Mouse (Mus musculus): ENCODE measurements around the gene Dio1. TPM values are rescaled to one million over a fixed set of nuclear protein-coding genes. Genes with fewer than 3 reads are reported as not detected.

Gene Dio1
- polyA plus RNA-seq, 1 experiment from 2014 or later, result not detected

DNA sequence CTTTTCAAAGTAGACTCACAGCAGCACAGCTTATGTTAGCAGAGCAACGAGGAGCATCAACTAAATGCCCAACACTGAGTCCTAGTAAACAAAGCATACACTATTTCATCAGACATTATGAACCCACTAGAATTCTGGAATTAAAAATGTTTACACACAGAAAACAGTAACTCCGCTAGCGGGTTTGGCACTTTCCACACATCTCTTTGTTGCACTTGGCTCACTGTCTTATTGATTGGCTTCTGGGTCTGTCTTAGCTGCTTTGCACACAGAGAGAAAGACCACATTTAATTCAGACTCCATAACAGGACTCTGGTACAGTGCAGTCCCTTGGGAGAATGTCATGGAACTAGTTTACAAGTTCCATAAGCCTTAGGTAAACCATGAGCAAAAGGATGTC lies 58.9 kb downstream of the Dio1 start:
- Histone ChIP-seq H3K4me2 (ENCODE audit: low read depth, low read length) (no peak overlapping the region), H3K27ac (replicated peaks; ENCODE audit: low read depth, low read length) (no peak overlapping the region), H3K9me3 (ENCODE audit: control insufficient read depth, low read length) (no peaks in the 10 kb centered on the region), H3K27me3 (replicated peaks; ENCODE audit: control insufficient read depth, insufficient read depth, low read length) (no peaks in the 10 kb centered on the region), H3K9ac (ENCODE audit: low read depth, low read length) (no peak overlapping the region), H3K4me1 (ENCODE audit: control insufficient read depth, insufficient read depth, low read length) (peaks cover 15% of the 10 kb centered on the region), H3K4me3 (ENCODE audit: low read depth, low read length) (no peak overlapping the region), H3K36me3 (ENCODE audit: control insufficient read depth, insufficient read depth, low read length) (peaks cover 29% of the 10 kb centered on the region)
- ATAC-seq (ENCODE audit: low read depth) (no peak), DNase-seq (ENCODE audit: low spot score) (no peak)
- 80% methylated on average over 3 of the region's 3 CpGs for WGBS

DNA sequence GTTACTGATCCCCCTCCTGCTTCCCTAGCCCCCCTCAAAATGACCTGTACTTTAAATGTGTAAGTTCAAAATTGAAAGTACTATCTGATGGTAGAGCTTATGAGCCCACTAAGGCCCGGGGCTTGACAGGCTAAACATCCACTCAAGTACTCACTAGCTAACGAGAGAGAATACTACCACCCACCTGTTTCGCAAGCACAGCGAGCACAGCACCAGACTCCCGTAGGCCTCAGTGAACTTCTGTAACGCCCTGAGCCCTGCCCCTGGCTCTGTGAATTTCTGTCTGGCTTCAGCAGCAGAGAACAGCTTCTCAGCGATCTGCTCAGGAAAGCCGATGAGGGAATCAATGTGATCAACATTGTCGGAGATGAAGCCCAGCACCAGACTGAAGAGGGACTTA lies 59.9 kb downstream of the Dio1 start:
- Histone ChIP-seq H3K36me3 (ENCODE audit: control insufficient read depth, insufficient read depth, low read length) (peaks cover 34% of the 10 kb centered on the region), H3K9ac (ENCODE audit: low read depth, low read length) (no peak overlapping the region), H3K9me3 (ENCODE audit: control insufficient read depth, low read length) (no peaks in the 10 kb centered on the region), H3K27ac (replicated peaks; ENCODE audit: low read depth, low read length) (no peak overlapping the region), H3K27me3 (replicated peaks; ENCODE audit: control insufficient read depth, insufficient read depth, low read length) (no peaks in the 10 kb centered on the region), H3K4me1 (ENCODE audit: control insufficient read depth, insufficient read depth, low read length) (peaks cover 11% of the 10 kb centered on the region), H3K4me3 (ENCODE audit: low read depth, low read length) (no peak overlapping the region), H3K4me2 (ENCODE audit: low read depth, low read length) (no peak overlapping the region)
- ATAC-seq (ENCODE audit: low read depth), result no peak
- no peak for DNase-seq (ENCODE audit: low spot score)
- WGBS, result 71% methylated on average over 9 of the region's 9 CpGs

DNA sequence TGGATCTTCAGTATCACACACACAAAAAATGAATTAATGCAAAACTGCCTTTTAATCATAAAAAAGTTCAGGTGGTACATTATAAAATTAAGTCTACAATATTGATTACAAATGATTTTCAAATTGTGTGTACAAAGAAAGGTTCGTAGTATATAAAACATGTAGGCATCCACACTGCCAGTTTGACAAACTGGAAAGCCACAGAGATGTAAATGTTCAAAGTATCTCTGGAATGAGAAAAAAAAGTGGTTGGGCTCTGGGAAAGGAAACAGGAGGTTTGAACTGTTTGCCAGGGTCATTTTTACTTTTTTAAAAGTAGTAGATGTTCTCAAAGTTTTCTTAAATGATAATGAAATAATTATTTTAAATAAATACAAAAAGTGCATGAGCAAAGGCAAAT lies 60.9 kb downstream of the Dio1 start:
- peaks cover 3% of the 10 kb centered on the region; the same call in 1 of the 2 replicates for H3K4me1 ChIP-seq (ENCODE audit: control insufficient read depth, insufficient read depth, low read length)
- no peak overlapping the region for H3K4me2 ChIP-seq (ENCODE audit: low read depth, low read length)
- no peak overlapping the region for H3K4me3 ChIP-seq (ENCODE audit: low read depth, low read length)
- no peaks in the 10 kb centered on the region for H3K27me3 ChIP-seq (replicated peaks; ENCODE audit: control insufficient read depth, insufficient read depth, low read length)
- H3K9me3 ChIP-seq (ENCODE audit: control insufficient read depth, low read length), result no peaks in the 10 kb centered on the region
- H3K9ac ChIP-seq (ENCODE audit: low read depth, low read length), result no peak overlapping the region
- no peak for ATAC-seq (ENCODE audit: low read depth)
- WGBS, result 48% methylated on average over 1 of the region's 1 CpGs
- H3K27ac ChIP-seq (replicated peaks; ENCODE audit: low read depth, low read length), result no peak overlapping the region
- peaks cover 44% of the 10 kb centered on the region for H3K36me3 ChIP-seq (ENCODE audit: control insufficient read depth, insufficient read depth, low read length)
- peak; percentile 31 for DNase-seq (ENCODE audit: low spot score)

DNA sequence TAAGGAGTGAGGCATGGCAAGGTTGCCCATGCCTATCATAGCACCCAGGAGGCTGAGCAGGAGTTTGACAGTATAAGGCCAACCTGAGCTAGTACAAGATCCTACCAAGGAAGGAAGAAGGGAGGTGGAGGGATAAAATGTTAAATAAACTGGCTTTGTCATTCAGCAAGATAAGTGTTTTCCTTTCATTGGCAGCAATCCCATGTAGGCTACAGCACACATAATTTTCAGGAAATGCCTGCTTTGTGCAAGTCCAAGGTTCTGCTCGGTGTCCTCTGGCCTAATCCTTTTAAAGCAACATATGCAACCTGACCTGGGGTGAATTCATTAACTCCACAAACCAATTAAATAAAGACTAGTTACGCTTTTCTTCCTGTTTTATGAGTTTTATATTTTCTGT lies 61.6 kb downstream of the Dio1 start:
- WGBS, result 42% methylated on average over 2 of the region's 2 CpGs
- H3K9ac ChIP-seq (ENCODE audit: low read depth, low read length), result no peak overlapping the region

DNA sequence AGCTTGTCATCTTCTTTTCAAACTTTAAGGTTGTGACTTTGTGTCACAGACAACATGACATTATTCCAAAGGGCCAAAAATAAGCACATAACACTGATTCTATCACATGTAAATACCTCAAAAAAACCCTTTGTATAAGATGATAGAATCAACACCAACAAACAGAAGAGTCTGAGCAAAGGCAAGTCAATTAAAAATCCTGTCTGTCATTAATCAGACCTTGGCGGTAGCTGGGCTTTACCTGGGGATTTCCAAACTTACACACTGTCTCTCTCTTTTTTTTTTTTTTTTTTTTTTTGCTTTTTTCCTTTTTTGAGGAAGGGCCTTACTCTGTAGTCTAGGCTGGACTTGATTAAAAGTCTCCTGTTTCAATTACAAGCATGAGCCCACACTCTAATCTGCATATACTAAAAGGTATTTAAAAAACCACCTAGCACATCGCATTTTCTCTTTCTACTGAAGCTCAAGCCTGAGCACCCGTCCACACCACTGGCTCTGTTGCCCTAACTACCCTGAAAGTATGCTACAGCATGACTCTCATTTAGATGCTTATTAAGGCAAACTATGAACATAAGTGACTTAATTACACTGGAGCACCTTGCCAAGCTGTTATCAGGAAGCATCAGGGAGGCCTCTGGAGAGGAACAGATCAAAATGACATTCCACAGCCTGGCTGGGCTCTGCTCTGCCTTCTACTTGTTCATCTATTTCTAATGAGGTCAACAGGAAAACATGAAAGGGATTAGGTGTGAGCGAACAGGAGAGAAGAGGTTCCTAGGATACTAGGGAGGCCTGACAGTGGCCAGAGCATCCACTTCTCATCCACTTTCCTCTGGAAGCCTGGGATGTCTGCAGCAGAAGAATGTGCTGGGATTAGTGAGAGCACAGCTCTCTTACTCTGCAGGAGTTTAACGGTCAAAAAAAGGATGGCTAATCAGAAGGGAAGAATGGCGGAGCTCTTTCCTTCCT lies 63.3 kb downstream of the Dio1 start:
- Histone ChIP-seq H3K4me2 (ENCODE audit: low read depth, low read length) (no peak overlapping the region), H3K4me1 (ENCODE audit: control insufficient read depth, insufficient read depth, low read length) (peaks cover 3% of the 10 kb centered on the region; the same call in 1 of the 2 replicates), H3K4me3 (ENCODE audit: low read depth, low read length) (no peak overlapping the region), H3K27me3 (replicated peaks; ENCODE audit: control insufficient read depth, insufficient read depth, low read length) (no peaks in the 10 kb centered on the region), H3K9ac (ENCODE audit: low read depth, low read length) (no peak overlapping the region), H3K9me3 (ENCODE audit: control insufficient read depth, low read length) (no peaks in the 10 kb centered on the region), H3K36me3 (ENCODE audit: control insufficient read depth, insufficient read depth, low read length) (peaks cover 68% of the 10 kb centered on the region), H3K27ac (replicated peaks; ENCODE audit: low read depth, low read length) (no peak overlapping the region)
- ATAC-seq (ENCODE audit: low read depth) (no peak), DNase-seq (ENCODE audit: low spot score) (no peak)
- 70% methylated on average over 6 of the region's 6 CpGs for WGBS

More for the DNA sequence above, 61.6 kb downstream of the Dio1 start:
- Histone ChIP-seq H3K4me3 (ENCODE audit: low read depth, low read length) (no peak overlapping the region), H3K4me1 (ENCODE audit: control insufficient read depth, insufficient read depth, low read length) (peaks cover 3% of the 10 kb centered on the region; the same call in 1 of the 2 replicates), H3K9me3 (ENCODE audit: control insufficient read depth, low read length) (no peaks in the 10 kb centered on the region), H3K36me3 (ENCODE audit: control insufficient read depth, insufficient read depth, low read length) (peaks cover 51% of the 10 kb centered on the region), H3K4me2 (ENCODE audit: low read depth, low read length) (no peak overlapping the region), H3K27me3 (replicated peaks; ENCODE audit: control insufficient read depth, insufficient read depth, low read length) (no peaks in the 10 kb centered on the region), H3K27ac (replicated peaks; ENCODE audit: low read depth, low read length) (no peak overlapping the region)
- ATAC-seq (ENCODE audit: low read depth) (no peak), DNase-seq (ENCODE audit: low spot score) (peak; percentile 62)

Other genes with a start within 250 kb of the Dio1 start
- 91.3 and 95.5 TPM in 2 replicates for gene Mrpl37, start 240.3 kb downstream of the Dio1 start, polyA plus RNA-seq (2014; fragmentation: Nextera tagmentation; extraction: Ambion mirVana)
- gene Cyb5rl, start 240.2 kb downstream of the Dio1 start, polyA plus RNA-seq (2014; fragmentation: Nextera tagmentation; extraction: Ambion mirVana), result 5.3 and 8.6 TPM in 2 replicates
- gene Cdcp2, start 210.3 kb downstream of the Dio1 start, polyA plus RNA-seq (2014; fragmentation: Nextera tagmentation; extraction: Ambion mirVana), result 0.11 TPM in 1 of 2 replicates, not detected in the other
- 464 and 480 TPM in 2 replicates for gene Tmem59, start 128.8 kb downstream of the Dio1 start, polyA plus RNA-seq (2014; fragmentation: Nextera tagmentation; extraction: Ambion mirVana)
- gene Tceanc2, start 128.1 kb downstream of the Dio1 start, polyA plus RNA-seq (2014; fragmentation: Nextera tagmentation; extraction: Ambion mirVana), result 36.8 and 41.4 TPM in 2 replicates
- gene Ldlrad1, start 98.0 kb downstream of the Dio1 start, polyA plus RNA-seq (2014; fragmentation: Nextera tagmentation; extraction: Ambion mirVana), result 0.18 TPM in 1 of 2 replicates, not detected in the other
- gene Lrrc42, start 53.6 kb downstream of the Dio1 start, polyA plus RNA-seq (2014; fragmentation: Nextera tagmentation; extraction: Ambion mirVana), result 75.2 and 77.6 TPM in 2 replicates
- 43.1 and 50.6 TPM in 2 replicates for gene Hspb11, start 53.6 kb downstream of the Dio1 start, polyA plus RNA-seq (2014; fragmentation: Nextera tagmentation; extraction: Ambion mirVana)
- 52.4 and 55.9 TPM in 2 replicates for gene Yipf1, start 7.2 kb upstream of the Dio1 start, polyA plus RNA-seq (2014; fragmentation: Nextera tagmentation; extraction: Ambion mirVana)
- 34.0 and 36.8 TPM in 2 replicates for gene Ndc1, start 60.6 kb upstream of the Dio1 start, polyA plus RNA-seq (2014; fragmentation: Nextera tagmentation; extraction: Ambion mirVana)
- 10.8 and 12.1 TPM in 2 replicates for gene Glis1, start 127.4 kb upstream of the Dio1 start, polyA plus RNA-seq (2014; fragmentation: Nextera tagmentation; extraction: Ambion mirVana)